Mouse (Mus musculus) liver, embryonic 14.5 days (tissue): Measurements from ENCODE around the gene Parvb.

ENCODE experiments used
- CTCF ChIP-seq: IDR thresholded peaks from 2 replicates; pipeline ENCODE4 v1.5.1; 2016; ENCODE audit warnings: antibody characterized with exemption, low read depth, control low read depth
- EP300 ChIP-seq: IDR thresholded peaks from 2 replicates; pipeline ENCODE4 v1.6.1; 2016; ENCODE audit warnings: antibody characterized with exemption, low read depth

- TF ChIP-seq CTCF (peak; percentile 93), EP300 (no peak)
These were observed 28.4 kb downstream of the Parvb start for GRCm38 (mm10) chr15:84260123-84260822.
